ENCODE assay signal across 11 mouse cellular contexts in the genomic region with DNA sequence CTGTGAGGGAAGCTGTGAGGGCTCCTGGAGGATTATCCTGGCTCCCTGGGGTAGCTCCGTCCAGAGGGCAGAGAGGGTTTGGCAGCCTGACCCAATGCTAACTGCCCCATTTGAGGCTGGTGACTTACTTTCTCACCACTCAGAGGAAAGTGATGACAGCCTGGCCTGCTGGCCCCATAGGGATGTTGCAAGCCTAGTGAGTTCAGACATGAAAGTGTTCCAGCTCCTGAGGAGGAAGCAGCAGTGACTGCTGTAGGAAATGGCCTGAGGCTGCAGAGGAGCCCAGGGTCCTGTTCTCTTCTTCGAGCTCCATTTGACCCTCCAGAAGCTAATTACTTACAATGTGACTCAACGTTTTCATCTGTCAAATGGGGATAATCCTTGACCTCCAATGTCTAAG.
DNase-seq lines count a peak whose midpoint lies in the region; ATAC-seq and TF ChIP-seq lines count a peak whose summit lies in the region.
"Had no signal": no experiment of that assay in that cellular context is flagged by ENCODE, and none has a peak within 500 bp of the region (broad histone marks: within the 10 kb centered on the region; RNA-seq: fewer than 3 reads in every experiment).

No protein-coding gene starts in this region.

- no peak for TF ChIP-seq POLR2A in liver, adult 2 months (IDR thresholded peaks at IDR 0.05; ENCODE audit: extremely low read depth, insufficient read depth, low read length)

- no peak overlapping the region for H3K9ac ChIP-seq in kidney, embryonic 16.5 days (replicated peaks; ENCODE audit: low read length)
- no peak overlapping the region for H3K9ac ChIP-seq in liver, adult 2 months (ENCODE audit: low read depth, low read length)

- peaks cover 7% of the 10 kb centered on the region; the same call in 1 of the 2 replicates for H3K79me2 ChIP-seq in liver, adult 2 months (ENCODE audit: control insufficient read depth, insufficient read depth, low read length)

- no peak overlapping the region for H3K4me2 ChIP-seq in kidney, embryonic 16.5 days (replicated peaks; ENCODE audit: low read depth, low read length)

- H3K9me3 ChIP-seq in kidney, embryonic 16.5 days (ENCODE audit: low read length): no peaks in the 10 kb centered on the region
- H3K9me3 ChIP-seq: megakaryocyte, embryonic 14.5 days had no signal

- H3K27ac ChIP-seq in kidney, embryonic 16.5 days (ENCODE audit: low read length): peak overlapping the region; percentile 23; the same call in 1 of the 2 replicates
- no peak overlapping the region for H3K27ac ChIP-seq in liver, adult 2 months (replicated peaks; ENCODE audit: insufficient read depth, low read depth, low read length)

- DNase-seq in kidney, postnatal 14 days: no peak
- peak; percentile 50 for DNase-seq in adrenal gland, postnatal 14 days
- DNase-seq in liver, adult 2 months (ENCODE audit: extremely low read depth, low read depth, low spot score): peak; percentile 81
- DNase-seq in frontal cortex, postnatal 14 days (ENCODE audit: low spot score in 2 of 2): no peak
- no peak for DNase-seq in thymus, postnatal 4 days
- DNase-seq: gastrocnemius, postnatal 10 days; kidney, adult 18-20 months; right cerebral cortex, adult 18-20 months had no signal

- no peaks in the 10 kb centered on the region for H3K27me3 ChIP-seq in kidney, embryonic 16.5 days (ENCODE audit: insufficient read depth, low read length)
- no peaks in the 10 kb centered on the region for H3K27me3 ChIP-seq in liver, adult 2 months (ENCODE audit: control insufficient read depth, insufficient read depth, low read length)
- H3K27me3 ChIP-seq: megakaryocyte, embryonic 14.5 days had no signal

- peaks cover 60% of the 10 kb centered on the region for H3K4me1 ChIP-seq in kidney, embryonic 16.5 days (ENCODE audit: insufficient read depth, low read length)
- H3K4me1 ChIP-seq in liver, adult 2 months (ENCODE audit: control insufficient read depth, insufficient read depth, low read length): peaks cover 24% of the 10 kb centered on the region

- no peak for ATAC-seq in kidney, embryonic 16.5 days (ENCODE audit: low FRiP score, low TSS enrichment)
- peak; percentile 93 for ATAC-seq in megakaryocyte, adult 5-6 weeks (ENCODE audit: poor library complexity, severe bottlenecking)

- no peak overlapping the region for H3K4me3 ChIP-seq in kidney, embryonic 16.5 days (ENCODE audit: low read length)
- H3K4me3 ChIP-seq in liver, adult 2 months (ENCODE audit: insufficient read depth, low read depth, low read length): no peak overlapping the region
- H3K4me3 ChIP-seq: megakaryocyte, embryonic 14.5 days had no signal

- 0 out of 2 replicates have a peak, but pooled peaks cover 10% of the 10 kb centered on the region for H3K36me3 ChIP-seq in kidney, embryonic 16.5 days (ENCODE audit: insufficient read depth, low read length)
- peaks cover 17% of the 10 kb centered on the region for H3K36me3 ChIP-seq in liver, adult 2 months (ENCODE audit: control insufficient read depth, insufficient read depth, low read length)

- no peak for TF ChIP-seq CTCF in liver, adult 2 months (IDR thresholded peaks at IDR 0.05; ENCODE audit: low read depth, low read length)

- WGBS in kidney, embryonic 16.5 days: 47% methylated on average over 3 of the region's 3 CpGs
- 45% methylated on average over 3 of the region's 3 CpGs for WGBS in liver, adult 2 months

Comparison
In these comparisons a context has a peak if more than half of its experiments do, and no peak if none do; other contexts are left out.
1. DNase-seq: peak in adrenal gland, postnatal 14 days (single experiment) and liver, adult 2 months (single experiment); none in kidney, postnatal 14 days (single experiment), frontal cortex, postnatal 14 days (0 of 2) and thymus, postnatal 4 days (single experiment).